Mouse (Mus musculus): ENCODE measurements around the gene Plscr1. TPM values are rescaled to one million over a fixed set of nuclear protein-coding genes. Genes with fewer than 3 reads are reported as not detected.

The Plscr1 gene
- polyA plus RNA-seq, 1 experiment from 2014 or later: 98.8 TPM

- no peak for DNase-seq (ENCODE audit: low read depth, low spot score)
- ChIA-PET CTCF (no interaction called here), POLR2A (no interaction called here)
- no peak for TF ChIP-seq CTCF (IDR thresholded peaks at IDR 0.05)
- in situ Hi-C loops (cut with MboI; ENCODE audit: low pct_unique_long_range_greater_than_20kb): no loop called here
- no peak for ATAC-seq
- no peaks in the 10 kb centered on the region for H3K27me3 ChIP-seq
Measured at GRCm38 (mm10) chr9:92224598-92225231, 24.8 kb upstream of the Plscr1 start.

GRCm38 (mm10) chr9:92226127-92226655 is 23.4 kb upstream of the Plscr1 start:
- no peak for TF ChIP-seq CTCF (IDR thresholded peaks at IDR 0.05)
- ATAC-seq: peak; percentile 60
- no peak for DNase-seq (ENCODE audit: low read depth, low spot score)
- no peaks in the 10 kb centered on the region for H3K27me3 ChIP-seq
- POLR2A ChIA-PET: no interaction called here
- in situ Hi-C loops (cut with MboI; ENCODE audit: low pct_unique_long_range_greater_than_20kb): no loop called here
- CTCF ChIA-PET: no interaction called here

- in situ Hi-C loops (cut with MboI; ENCODE audit: low pct_unique_long_range_greater_than_20kb): no loop called here
- DNase-seq (ENCODE audit: low read depth, low spot score): no peak
- no peaks in the 10 kb centered on the region for H3K27me3 ChIP-seq
- TF ChIP-seq CTCF (IDR thresholded peaks at IDR 0.05): no peak
- ChIA-PET CTCF (interaction anchor here (1.4 kb wide), 1 partner anchor 21 kb away, joined by 3 read pairs; no protein-coding TSS in a partner anchor), POLR2A (no interaction called here)
- ATAC-seq: no peak
Measured at GRCm38 (mm10) chr9:92226795-92227194, 22.8 kb upstream of the Plscr1 start.

- no peak for TF ChIP-seq CTCF (IDR thresholded peaks at IDR 0.05)
- no peaks in the 10 kb centered on the region for H3K27me3 ChIP-seq
- in situ Hi-C loops (cut with MboI; ENCODE audit: low pct_unique_long_range_greater_than_20kb): no loop called here
- ChIA-PET POLR2A (no interaction called here), CTCF (interaction anchor here (1.1 kb wide), 1 partner anchor 9 kb away, joined by 3 read pairs; no protein-coding TSS in a partner anchor)
- ATAC-seq (no peak), DNase-seq (ENCODE audit: low read depth, low spot score) (no peak)
Measured at GRCm38 (mm10) chr9:92228867-92229832, 20.4 kb upstream of the Plscr1 start.

GRCm38 (mm10) chr9:92229833-92230205 is 19.7 kb upstream of the Plscr1 start:
- TF ChIP-seq CTCF (IDR thresholded peaks at IDR 0.05): no peak
- no peaks in the 10 kb centered on the region for H3K27me3 ChIP-seq
- ChIA-PET CTCF (interaction anchor here (0.6 to 1.1 kb wide), 2 partner anchors 9 to 269 kb away, joined by 3 read pairs; no protein-coding TSS in a partner anchor), POLR2A (no interaction called here)
- in situ Hi-C loops (cut with MboI; ENCODE audit: low pct_unique_long_range_greater_than_20kb): no loop called here
- DNase-seq (ENCODE audit: low read depth, low spot score) (no peak), ATAC-seq (no peak)

GRCm38 (mm10) chr9:92234901-92235458 is 14.6 kb upstream of the Plscr1 start:
- in situ Hi-C loops (cut with MboI; ENCODE audit: low pct_unique_long_range_greater_than_20kb): no loop called here
- no peak for TF ChIP-seq CTCF (IDR thresholded peaks at IDR 0.05)
- ATAC-seq (no peak), DNase-seq (ENCODE audit: low read depth, low spot score) (no peak)
- CTCF ChIA-PET: no interaction called here
- H3K27me3 ChIP-seq: no peaks in the 10 kb centered on the region
- POLR2A ChIA-PET: no interaction called here

GRCm38 (mm10) chr9:92248773-92249446 is 640 bp upstream of the Plscr1 start:
- CTCF ChIA-PET: interaction anchor here (1.6 to 2.0 kb wide), 5 partner anchors 13 to 56 kb away, joined by 3 to 5 read pairs (median 4); no protein-coding TSS in a partner anchor
- in situ Hi-C loops (cut with MboI; ENCODE audit: low pct_unique_long_range_greater_than_20kb): loop anchor here (5.0 kb wide), 1 partner anchor 33 kb away; no protein-coding TSS in a partner anchor
- POLR2A ChIA-PET: no interaction called here
- TF ChIP-seq CTCF (IDR thresholded peaks at IDR 0.05): no peak
- DNase-seq (ENCODE audit: low read depth, low spot score) (no peak), ATAC-seq (no peak)
- H3K27me3 ChIP-seq: no peaks in the 10 kb centered on the region

GRCm38 (mm10) chr9:92249987-92250772 is 630 bp downstream of the Plscr1 start:
- ChIA-PET CTCF (interaction anchor here (0.8 to 2.2 kb wide), 6 partner anchors 20 to 50 kb away, joined by 3 to 11 read pairs (median 5); partner anchors contain the start of gene Plscr2), POLR2A (interaction anchor here (0.6 to 2.5 kb wide), 7 partner anchors 13 to 240 kb away, joined by 3 to 18 read pairs (median 4); partner anchors contain the start of gene Plscr2)
- in situ Hi-C loops (cut with MboI; ENCODE audit: low pct_unique_long_range_greater_than_20kb): loop anchor here (5.0 kb wide), 1 partner anchor 32 kb away; no protein-coding TSS in a partner anchor
- ATAC-seq (peak; percentile 90), DNase-seq (ENCODE audit: low read depth, low spot score) (peak; percentile 69)
- no peaks in the 10 kb centered on the region for H3K27me3 ChIP-seq
- TF ChIP-seq CTCF (IDR thresholded peaks at IDR 0.05): no peak

GRCm38 (mm10) chr9:92252718-92253117 is 3.2 kb downstream of the Plscr1 start:
- POLR2A ChIA-PET: interaction anchor here (0.6 to 1.0 kb wide), 3 partner anchors 9 to 23 kb away, joined by 3 read pairs; no protein-coding TSS in a partner anchor
- no peak for TF ChIP-seq CTCF (IDR thresholded peaks at IDR 0.05)
- in situ Hi-C loops (cut with MboI; ENCODE audit: low pct_unique_long_range_greater_than_20kb): no loop called here
- CTCF ChIA-PET: interaction anchor here (0.8 to 1.6 kb wide), 2 partner anchors 9 to 12 kb away, joined by 3 to 4 read pairs; no protein-coding TSS in a partner anchor
- no peaks in the 10 kb centered on the region for H3K27me3 ChIP-seq
- DNase-seq (ENCODE audit: low read depth, low spot score) (no peak), ATAC-seq (no peak)

Data from Patski (cell line).